Mouse (Mus musculus): ENCODE data around the gene Cd83. TPM values are rescaled to one million over a fixed set of nuclear protein-coding genes. Genes with fewer than 3 reads are reported as not detected.

The Cd83 gene
- polyA plus RNA-seq, 1 experiment from 2014 or later = 10.6 TPM

GRCm38 (mm10) chr13:43754455-43755128, 30.0 kb upstream of the Cd83 start:
- H3K36me3 ChIP-seq (ENCODE audit: control insufficient read depth, insufficient read depth, low read length) = no peaks in the 10 kb centered on the region
- no peaks in the 10 kb centered on the region for H3K4me1 ChIP-seq (ENCODE audit: control insufficient read depth, insufficient read depth, low read length)
- no peak for ATAC-seq (ENCODE audit: insufficient read depth, low FRiP score)
- no peak overlapping the region for H3K4me3 ChIP-seq (replicated peaks; ENCODE audit: low read length)
- WGBS = 50% methylated on average over 3 of the region's 3 CpGs
- no peak overlapping the region for H3K9ac ChIP-seq (ENCODE audit: low read length)
- H3K27me3 ChIP-seq (ENCODE audit: control insufficient read depth, insufficient read depth, low read length) = no peaks in the 10 kb centered on the region
- 0 out of 2 replicates have a peak, but pooled peaks cover 3% of the 10 kb centered on the region for H3K9me3 ChIP-seq (replicated peaks; ENCODE audit: control insufficient read depth, low read length)
- H3K4me2 ChIP-seq (ENCODE audit: low read depth, low read length) = no peak overlapping the region
- no peak overlapping the region for H3K27ac ChIP-seq (ENCODE audit: low read length)

GRCm38 (mm10) chr13:43755573-43755972, 29.0 kb upstream of the Cd83 start:
- H3K4me1 ChIP-seq (ENCODE audit: control insufficient read depth, insufficient read depth, low read length) = no peaks in the 10 kb centered on the region
- H3K27me3 ChIP-seq (ENCODE audit: control insufficient read depth, insufficient read depth, low read length) = no peaks in the 10 kb centered on the region
- H3K4me2 ChIP-seq (ENCODE audit: low read depth, low read length) = no peak overlapping the region
- H3K9me3 ChIP-seq (replicated peaks; ENCODE audit: control insufficient read depth, low read length) = 0 out of 2 replicates have a peak, but pooled peaks cover 3% of the 10 kb centered on the region
- WGBS = 78% methylated on average over 7 of the region's 7 CpGs
- H3K4me3 ChIP-seq (replicated peaks; ENCODE audit: low read length) = no peak overlapping the region
- H3K27ac ChIP-seq (ENCODE audit: low read length) = no peak overlapping the region
- H3K9ac ChIP-seq (ENCODE audit: low read length) = no peak overlapping the region
- no peaks in the 10 kb centered on the region for H3K36me3 ChIP-seq (ENCODE audit: control insufficient read depth, insufficient read depth, low read length)
- no peak for ATAC-seq (ENCODE audit: insufficient read depth, low FRiP score)

GRCm38 (mm10) chr13:43761156-43761855, 23.3 kb upstream of the Cd83 start:
- Histone ChIP-seq H3K27me3 (ENCODE audit: control insufficient read depth, insufficient read depth, low read length) (no peaks in the 10 kb centered on the region), H3K4me2 (ENCODE audit: low read depth, low read length) (no peak overlapping the region), H3K4me1 (ENCODE audit: control insufficient read depth, insufficient read depth, low read length) (0 out of 2 replicates have a peak, but pooled peaks cover 4% of the 10 kb centered on the region), H3K9ac (ENCODE audit: low read length) (no peak overlapping the region), H3K9me3 (replicated peaks; ENCODE audit: control insufficient read depth, low read length) (0 out of 2 replicates have a peak, but pooled peaks cover 3% of the 10 kb centered on the region), H3K36me3 (ENCODE audit: control insufficient read depth, insufficient read depth, low read length) (no peaks in the 10 kb centered on the region), H3K27ac (ENCODE audit: low read length) (no peak overlapping the region), H3K4me3 (replicated peaks; ENCODE audit: low read length) (no peak overlapping the region)
- no peak for ATAC-seq (ENCODE audit: insufficient read depth, low FRiP score)
- 71% methylated on average over 12 of the region's 12 CpGs for WGBS

- no peak overlapping the region for H3K9ac ChIP-seq (ENCODE audit: low read length)
- no peaks in the 10 kb centered on the region for H3K27me3 ChIP-seq (ENCODE audit: control insufficient read depth, insufficient read depth, low read length)
- 0 out of 2 replicates have a peak, but pooled peaks cover 3% of the 10 kb centered on the region for H3K9me3 ChIP-seq (replicated peaks; ENCODE audit: control insufficient read depth, low read length)
- H3K4me1 ChIP-seq (ENCODE audit: control insufficient read depth, insufficient read depth, low read length) = 0 out of 2 replicates have a peak, but pooled peaks cover 4% of the 10 kb centered on the region
- H3K27ac ChIP-seq (ENCODE audit: low read length) = no peak overlapping the region
- no peaks in the 10 kb centered on the region for H3K36me3 ChIP-seq (ENCODE audit: control insufficient read depth, insufficient read depth, low read length)
- ATAC-seq (ENCODE audit: insufficient read depth, low FRiP score) = no peak
- H3K4me3 ChIP-seq (replicated peaks; ENCODE audit: low read length) = no peak overlapping the region
- WGBS = 90% methylated on average over 9 of the region's 9 CpGs
- H3K4me2 ChIP-seq (ENCODE audit: low read depth, low read length) = no peak overlapping the region
These were observed 21.7 kb upstream of the Cd83 start for GRCm38 (mm10) chr13:43762901-43763300.

GRCm38 (mm10) chr13:43763301-43763994, 21.1 kb upstream of the Cd83 start:
- H3K4me3 ChIP-seq (replicated peaks; ENCODE audit: low read length) = no peak overlapping the region

GRCm38 (mm10) chr13:43763995-43764579, 20.5 kb upstream of the Cd83 start:
- Histone ChIP-seq H3K27ac (ENCODE audit: low read length) (no peak overlapping the region), H3K9ac (ENCODE audit: low read length) (no peak overlapping the region), H3K27me3 (ENCODE audit: control insufficient read depth, insufficient read depth, low read length) (no peaks in the 10 kb centered on the region), H3K9me3 (replicated peaks; ENCODE audit: control insufficient read depth, low read length) (0 out of 2 replicates have a peak, but pooled peaks cover 3% of the 10 kb centered on the region), H3K4me2 (ENCODE audit: low read depth, low read length) (no peak overlapping the region), H3K4me1 (ENCODE audit: control insufficient read depth, insufficient read depth, low read length) (0 out of 2 replicates have a peak, but pooled peaks cover 4% of the 10 kb centered on the region), H3K36me3 (ENCODE audit: control insufficient read depth, insufficient read depth, low read length) (no peaks in the 10 kb centered on the region), H3K4me3 (replicated peaks; ENCODE audit: low read length) (no peak overlapping the region)
- 60% methylated on average over 8 of the region's 8 CpGs for WGBS
- no peak for ATAC-seq (ENCODE audit: insufficient read depth, low FRiP score)

More at GRCm38 (mm10) chr13:43763301-43763994, 21.1 kb upstream of the Cd83 start:
- H3K9me3 ChIP-seq (replicated peaks; ENCODE audit: control insufficient read depth, low read length) = 0 out of 2 replicates have a peak, but pooled peaks cover 3% of the 10 kb centered on the region
- no peak overlapping the region for H3K4me2 ChIP-seq (ENCODE audit: low read depth, low read length)
- 0 out of 2 replicates have a peak, but pooled peaks cover 4% of the 10 kb centered on the region for H3K4me1 ChIP-seq (ENCODE audit: control insufficient read depth, insufficient read depth, low read length)
- no peaks in the 10 kb centered on the region for H3K36me3 ChIP-seq (ENCODE audit: control insufficient read depth, insufficient read depth, low read length)
- WGBS = 92% methylated on average over 12 of the region's 12 CpGs
- ATAC-seq (ENCODE audit: insufficient read depth, low FRiP score) = no peak
- no peak overlapping the region for H3K27ac ChIP-seq (ENCODE audit: low read length)
- no peaks in the 10 kb centered on the region for H3K27me3 ChIP-seq (ENCODE audit: control insufficient read depth, insufficient read depth, low read length)
- H3K9ac ChIP-seq (ENCODE audit: low read length) = no peak overlapping the region

- Histone ChIP-seq H3K4me2 (ENCODE audit: low read depth, low read length) (no peak overlapping the region), H3K27ac (ENCODE audit: low read length) (no peak overlapping the region), H3K4me1 (ENCODE audit: control insufficient read depth, insufficient read depth, low read length) (0 out of 2 replicates have a peak, but pooled peaks cover 4% of the 10 kb centered on the region), H3K9ac (ENCODE audit: low read length) (no peak overlapping the region), H3K27me3 (ENCODE audit: control insufficient read depth, insufficient read depth, low read length) (no peaks in the 10 kb centered on the region), H3K9me3 (replicated peaks; ENCODE audit: control insufficient read depth, low read length) (no peaks in the 10 kb centered on the region), H3K36me3 (ENCODE audit: control insufficient read depth, insufficient read depth, low read length) (no peaks in the 10 kb centered on the region), H3K4me3 (replicated peaks; ENCODE audit: low read length) (no peak overlapping the region)
- WGBS = 81% methylated on average over 11 of the region's 11 CpGs
- ATAC-seq (ENCODE audit: insufficient read depth, low FRiP score) = no peak
These were observed 19.2 kb upstream of the Cd83 start for GRCm38 (mm10) chr13:43765293-43765814.

GRCm38 (mm10) chr13:43766786-43767680, 17.5 kb upstream of the Cd83 start:
- H3K27me3 ChIP-seq (ENCODE audit: control insufficient read depth, insufficient read depth, low read length) = peaks cover under 1% of the 10 kb centered on the region; the same call in 1 of the 2 replicates

More at GRCm38 (mm10) chr13:43766786-43767680, 17.5 kb upstream of the Cd83 start:
- no peak overlapping the region for H3K27ac ChIP-seq (ENCODE audit: low read length)
- no peak overlapping the region for H3K9ac ChIP-seq (ENCODE audit: low read length)
- 0 out of 2 replicates have a peak, but pooled peaks cover 4% of the 10 kb centered on the region for H3K4me1 ChIP-seq (ENCODE audit: control insufficient read depth, insufficient read depth, low read length)
- ATAC-seq (ENCODE audit: insufficient read depth, low FRiP score) = no peak
- H3K9me3 ChIP-seq (replicated peaks; ENCODE audit: control insufficient read depth, low read length) = no peaks in the 10 kb centered on the region
- H3K4me3 ChIP-seq (replicated peaks; ENCODE audit: low read length) = no peak overlapping the region
- WGBS = 77% methylated on average over 7 of the region's 7 CpGs
- no peak overlapping the region for H3K4me2 ChIP-seq (ENCODE audit: low read depth, low read length)
- no peaks in the 10 kb centered on the region for H3K36me3 ChIP-seq (ENCODE audit: control insufficient read depth, insufficient read depth, low read length)

Measured in stomach, embryonic 16.5 days (tissue).